ENCODE assay signal across 15 mouse cellular contexts in the genomic region with DNA sequence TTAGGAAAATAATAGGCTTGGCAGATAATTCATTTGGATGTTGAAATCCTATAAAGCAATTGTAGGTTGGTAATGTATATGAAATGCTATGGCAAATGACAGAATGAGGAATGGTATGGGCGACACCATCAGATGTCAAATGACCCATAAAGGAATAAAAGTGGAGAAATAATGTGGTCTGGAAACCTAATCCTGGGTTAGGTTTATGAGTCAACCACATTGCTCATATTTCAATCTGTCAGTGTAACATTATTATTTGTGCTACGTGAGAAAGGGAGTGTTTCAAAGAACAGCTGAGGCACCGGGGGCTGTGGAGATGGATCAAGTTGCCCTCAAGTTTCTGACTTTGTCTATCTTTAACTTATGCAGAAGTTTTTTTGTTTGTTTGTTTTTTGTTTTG.
"Had no signal": no experiment of that assay in that cellular context is flagged by ENCODE, and none has a peak within 500 bp of the region (broad histone marks: within the 10 kb centered on the region; RNA-seq: fewer than 3 reads in every experiment).

No protein-coding gene starts in this region.

- H3K27me3 ChIP-seq: limb, embryonic 13.5 days; liver, embryonic 13.5 days; midbrain, embryonic 12.5 days had no signal

- H3K9me3 ChIP-seq: limb, embryonic 13.5 days; liver, embryonic 13.5 days; midbrain, embryonic 12.5 days had no signal

- H3K27ac ChIP-seq: limb, embryonic 13.5 days; liver, embryonic 13.5 days; midbrain, embryonic 12.5 days had no signal

- H3K36me3 ChIP-seq: limb, embryonic 13.5 days; liver, embryonic 13.5 days; midbrain, embryonic 12.5 days had no signal

- H3K9ac ChIP-seq: limb, embryonic 13.5 days; liver, embryonic 13.5 days; midbrain, embryonic 12.5 days had no signal

- ATAC-seq: midbrain, embryonic 16.5 days had no signal

- H3K4me2 ChIP-seq: limb, embryonic 13.5 days; liver, embryonic 13.5 days; midbrain, embryonic 12.5 days had no signal

- H3K4me3 ChIP-seq: limb, embryonic 13.5 days; liver, embryonic 13.5 days; midbrain, embryonic 12.5 days had no signal

- DNase-seq: kidney, adult 18-20 months; kidney, adult 9 months; kidney, postnatal 14 days; kidney, postnatal 4 days; layer of hippocampus, adult 9-11 months; liver, embryonic 13.5 days; lung, adult 2 months; lung, postnatal 14 days; lung, postnatal 4 days; thymus, adult 2 months; thymus, postnatal 14 days; thymus, postnatal 4 days had no signal

- H3K4me1 ChIP-seq: limb, embryonic 13.5 days; liver, embryonic 13.5 days; midbrain, embryonic 12.5 days had no signal
